Mouse (Mus musculus): ENCODE measurements around the gene Foxk1.
A peak's percentile ranks its signal among the peaks of the same experiment; 100 is the strongest.

Gene Foxk1

GRCm38 (mm10) chr5:142400981-142401640 is at the start of gene Foxk1:
Gene Foxk1 (plus strand): TSS chr5:142401497.
- peak; percentile 98 for DNase-seq

DNA sequence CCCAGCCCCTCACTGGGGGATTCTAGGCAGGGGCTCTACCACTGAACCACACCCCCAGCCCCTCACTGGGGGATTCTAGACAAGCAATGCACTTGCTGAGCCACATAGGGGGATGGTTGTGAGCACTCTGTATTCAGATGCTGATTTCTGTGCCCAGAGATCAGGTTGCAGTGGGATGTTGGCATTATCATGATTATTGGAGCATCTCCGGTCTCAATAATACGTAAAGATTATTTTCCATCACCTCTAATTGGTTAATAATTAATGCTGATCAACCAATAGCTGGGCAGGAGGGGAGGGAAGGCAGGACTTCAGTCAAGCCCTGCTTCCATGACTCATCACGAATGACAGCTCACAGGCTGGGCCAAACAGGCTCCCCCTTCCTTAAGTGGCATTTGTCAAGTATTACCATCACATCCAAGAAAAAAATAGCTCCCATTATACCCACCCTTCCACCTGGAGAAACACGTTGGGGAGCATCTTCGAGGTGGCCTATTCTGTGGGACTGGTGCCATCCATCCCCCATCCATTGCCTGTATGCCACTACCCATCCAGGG is 48.9 kb upstream of the Foxk1 start:
- no peak for DNase-seq

- no peak for DNase-seq
Observed at GRCm38 (mm10) chr5:142355144-142355543, 46.2 kb upstream of the Foxk1 start.

- no peak for DNase-seq
Observed at GRCm38 (mm10) chr5:142361166-142361565, 40.1 kb upstream of the Foxk1 start.

DNA sequence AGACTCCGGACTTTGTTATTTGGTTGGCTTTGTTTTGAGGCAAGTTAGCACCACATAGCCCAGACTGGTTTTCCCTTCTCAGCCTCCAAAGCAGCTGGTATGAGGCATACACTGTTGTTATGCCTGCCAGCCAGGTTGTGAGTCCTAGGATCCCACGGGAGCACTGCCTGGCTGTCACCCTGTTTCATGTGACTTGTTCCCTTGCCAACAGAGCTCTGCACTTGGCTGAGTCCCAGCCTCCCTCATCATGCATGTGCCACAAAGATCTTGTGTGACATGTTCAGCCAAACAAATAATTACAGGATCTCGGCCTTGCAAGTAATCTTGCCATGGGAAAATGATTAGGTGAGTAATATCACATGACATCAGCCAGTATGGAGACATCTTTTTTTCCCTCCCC is 38.4 kb upstream of the Foxk1 start:
- DNase-seq, result peak in 1 of 2 experiments; percentile 11

DNA sequence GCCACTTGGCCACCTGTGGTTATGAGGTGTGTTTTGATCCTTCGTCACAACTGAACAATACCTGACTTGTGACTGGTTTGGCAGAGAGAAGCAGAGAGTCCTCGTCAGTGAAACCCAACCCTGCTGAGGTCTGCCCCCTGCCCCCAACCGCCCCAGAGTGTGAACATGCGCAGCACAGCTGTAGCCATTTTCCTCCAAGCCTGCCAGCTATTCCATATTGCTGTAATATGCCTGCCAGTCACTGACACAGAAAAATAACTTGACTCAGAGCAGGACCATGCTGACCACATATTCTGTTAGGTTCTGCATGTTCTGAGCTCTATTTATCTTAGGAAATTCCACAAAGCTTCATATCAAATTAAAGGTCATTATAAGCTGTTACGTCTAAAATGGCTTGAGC is 37.2 kb upstream of the Foxk1 start:
- DNase-seq, result no peak

DNA sequence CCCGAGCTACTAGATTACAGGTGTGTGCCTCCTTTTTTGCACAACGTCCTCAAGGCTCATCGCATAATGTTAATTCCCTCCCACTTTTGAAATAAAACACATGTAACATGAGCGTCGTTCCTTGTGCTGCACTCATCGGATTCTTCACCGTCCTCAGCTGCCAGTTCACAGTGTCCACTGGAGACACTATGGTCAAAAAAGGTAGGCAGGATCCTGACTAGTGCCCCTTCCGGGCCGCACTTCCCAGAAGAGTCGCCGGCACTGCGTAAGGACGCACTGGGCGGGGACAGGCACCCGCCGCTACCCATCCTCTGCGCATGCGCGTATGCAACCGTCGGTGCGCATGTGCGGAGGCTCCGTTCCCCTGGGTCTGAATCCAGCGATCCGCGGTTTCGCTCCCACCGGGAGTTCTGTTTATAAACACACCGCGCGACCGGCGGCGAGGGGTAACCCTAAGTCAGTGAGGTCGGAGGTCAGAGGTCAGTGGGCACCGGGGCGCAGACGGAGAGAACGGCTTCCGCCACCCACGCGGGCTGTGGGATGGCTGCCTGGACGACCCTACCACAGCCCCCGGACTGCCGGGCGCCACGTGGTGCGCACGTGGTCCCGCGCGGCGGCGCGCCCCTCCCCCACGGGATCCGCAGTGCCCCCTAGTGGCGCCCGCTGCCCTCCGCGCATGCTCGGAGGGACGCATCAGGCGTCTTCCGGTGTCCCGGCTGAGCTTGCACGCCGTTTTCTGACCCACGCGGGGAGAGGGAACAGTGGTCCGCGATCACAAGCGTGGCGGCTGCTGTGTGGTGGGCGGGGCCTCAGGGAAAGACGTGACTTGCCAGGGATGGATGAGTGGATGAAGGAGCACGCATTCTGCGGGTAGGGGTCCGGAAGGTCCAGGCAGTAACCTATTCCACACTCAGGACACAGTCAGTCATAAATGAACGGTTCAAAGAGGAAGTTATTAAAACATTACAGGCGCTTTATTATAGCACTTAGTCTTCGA is 33.9 kb upstream of the Foxk1 start:
- peak; percentile 99 for DNase-seq

- no peak for DNase-seq
Observed at GRCm38 (mm10) chr5:142368122-142368521, 33.2 kb upstream of the Foxk1 start.

DNA sequence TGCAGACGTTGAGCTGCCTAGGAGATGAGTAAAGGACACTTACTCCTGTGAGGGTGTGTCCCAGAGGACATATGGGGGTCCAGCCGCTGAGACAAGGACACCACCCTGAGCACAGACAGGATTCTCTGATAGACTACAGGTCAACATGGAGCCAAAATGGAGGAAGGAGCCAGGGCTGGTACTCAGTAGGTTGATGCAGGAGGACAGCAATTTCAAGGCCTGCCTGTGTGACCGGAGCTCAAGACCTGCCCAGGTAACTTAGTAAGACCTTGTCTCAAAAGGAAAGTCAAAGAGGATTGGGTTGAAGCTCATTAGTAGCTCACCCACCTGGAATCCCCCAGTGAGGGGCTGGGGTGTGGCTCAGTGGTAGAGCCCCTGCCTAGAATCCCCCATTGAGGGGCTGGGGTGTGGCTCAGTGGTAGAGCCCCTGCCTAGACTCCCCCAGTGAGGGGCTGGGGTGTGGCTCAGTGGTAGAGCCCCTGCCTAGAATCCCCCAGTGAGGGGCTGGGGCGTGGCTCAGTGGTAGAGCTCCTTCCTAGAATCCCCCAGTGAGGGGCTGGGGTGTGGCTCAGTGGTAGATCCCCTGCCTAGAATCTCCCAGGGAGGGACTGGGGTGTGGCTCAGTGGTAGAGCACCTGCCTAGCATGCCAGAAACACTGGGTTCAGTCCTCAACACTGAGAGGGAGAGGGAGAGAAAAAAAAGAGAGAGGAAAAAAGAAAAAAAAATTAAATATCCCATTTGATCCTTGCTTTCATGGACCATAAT is 30.7 kb upstream of the Foxk1 start:
- no peak for DNase-seq

DNA sequence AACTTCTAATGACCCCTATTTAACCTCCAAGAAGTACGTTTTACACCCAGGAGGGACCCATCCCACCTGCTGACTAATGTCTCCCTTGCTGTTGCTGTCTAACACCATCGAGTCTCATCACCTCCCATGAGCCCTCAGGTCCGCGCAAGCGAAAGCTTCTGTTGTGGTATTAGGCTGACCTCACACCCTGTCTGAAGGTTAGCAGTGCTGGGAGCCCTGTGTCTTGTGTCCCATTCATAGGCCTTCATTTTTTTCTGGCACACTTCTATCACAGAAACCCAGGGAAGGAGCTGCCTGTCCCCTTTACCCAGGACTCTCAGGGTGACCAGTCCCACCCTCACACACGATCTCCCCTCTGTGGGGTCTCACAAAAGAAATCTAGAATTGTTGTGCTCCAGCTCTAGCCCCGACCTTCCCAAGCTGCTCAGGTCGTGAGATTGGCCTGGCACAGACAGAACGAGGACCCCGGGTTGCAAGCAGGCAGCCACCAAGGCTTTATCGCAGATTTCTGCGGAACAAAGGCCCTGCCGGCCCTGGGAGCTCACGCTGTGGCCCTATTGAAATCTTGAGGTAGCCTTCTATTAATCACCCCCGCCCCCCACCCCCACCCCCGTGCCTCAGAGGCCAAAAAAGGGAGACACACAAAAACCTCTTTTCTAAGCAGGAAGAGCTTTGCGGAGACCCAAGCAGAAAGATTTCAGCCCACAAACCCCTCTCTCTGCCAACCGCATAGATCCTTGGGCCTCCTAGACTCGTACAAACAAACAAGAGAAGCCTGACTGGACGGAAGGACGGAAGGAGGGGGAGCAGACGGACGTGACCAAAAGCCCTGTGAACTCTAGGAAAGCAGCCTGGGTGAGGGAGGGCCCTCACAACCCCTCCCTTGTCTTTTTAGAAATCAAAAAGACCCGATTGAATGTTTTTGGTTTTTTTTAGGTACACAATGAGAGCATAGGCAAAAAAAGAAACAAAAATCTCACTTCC is 29.8 kb upstream of the Foxk1 start:
- DNase-seq, result peak; percentile 14 to 46

DNA sequence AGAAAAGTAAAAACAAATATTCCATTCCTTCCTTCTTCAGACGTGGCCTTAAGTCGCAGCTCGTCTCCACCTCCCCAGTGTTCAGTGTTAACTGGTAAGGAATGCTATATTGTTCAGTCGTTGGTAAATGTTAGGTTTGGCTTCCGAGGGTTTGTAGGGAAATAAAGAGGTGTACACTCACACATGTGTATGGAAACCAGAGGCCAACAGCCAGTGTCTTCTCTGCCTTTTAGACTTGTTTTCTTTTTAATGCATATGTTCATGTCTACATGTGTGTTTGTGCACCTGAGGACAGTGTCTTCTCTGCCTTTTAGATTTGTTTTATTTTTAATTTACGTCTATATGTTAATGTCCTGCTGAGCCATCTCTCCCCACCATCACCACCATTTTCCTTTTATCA is 29.1 kb upstream of the Foxk1 start:
- DNase-seq, result no peak

DNA sequence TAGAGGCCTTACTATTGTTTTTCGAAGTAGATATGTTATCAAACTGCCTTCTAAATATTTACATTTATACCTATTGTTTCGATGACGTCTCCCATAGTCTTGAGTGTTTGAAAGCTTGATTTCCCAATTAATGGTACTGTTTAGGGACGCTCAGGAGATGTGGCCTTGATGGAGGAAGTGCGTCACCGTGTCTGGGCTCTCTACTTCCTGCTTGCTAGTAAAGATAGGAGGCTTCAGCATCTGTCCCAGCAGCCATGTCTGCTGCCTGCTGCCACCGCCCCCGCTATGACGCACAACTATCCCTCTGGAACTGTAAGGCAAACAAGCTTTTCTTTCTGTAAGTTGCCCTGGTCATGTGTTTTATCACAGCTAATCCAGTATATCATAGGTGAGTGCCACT is 27.0 kb upstream of the Foxk1 start:
- no peak for DNase-seq

- no peak for DNase-seq
Observed at GRCm38 (mm10) chr5:142375641-142376040, 25.7 kb upstream of the Foxk1 start.

GRCm38 (mm10) chr5:142376071-142376470 is 25.2 kb upstream of the Foxk1 start:
- DNase-seq, result no peak

GRCm38 (mm10) chr5:142378068-142378467 is 23.2 kb upstream of the Foxk1 start:
- no peak for DNase-seq

DNA sequence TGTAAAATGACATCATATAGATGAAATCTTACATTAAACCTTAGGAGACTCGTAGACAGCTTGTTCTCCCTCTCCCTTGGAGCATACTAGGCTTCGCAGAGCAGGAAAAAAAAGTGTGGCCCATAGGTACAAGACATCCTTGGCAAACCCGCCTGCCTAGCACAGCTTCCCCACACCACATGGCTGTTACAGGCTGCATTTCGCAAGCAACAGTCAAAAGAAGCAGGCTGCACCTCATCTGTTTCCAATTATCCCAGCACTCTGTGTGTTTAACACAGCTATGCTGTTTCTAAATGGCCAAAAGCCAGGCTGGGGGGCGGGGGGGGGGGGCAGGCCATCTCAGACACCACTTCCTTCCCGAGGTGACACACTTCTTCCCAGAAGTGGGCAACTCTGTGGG is 20.8 kb upstream of the Foxk1 start:
- no peak for DNase-seq

- peak in 1 of 2 experiments; percentile 36 for DNase-seq
Observed at GRCm38 (mm10) chr5:142384911-142385660, 16.2 kb upstream of the Foxk1 start.

DNA sequence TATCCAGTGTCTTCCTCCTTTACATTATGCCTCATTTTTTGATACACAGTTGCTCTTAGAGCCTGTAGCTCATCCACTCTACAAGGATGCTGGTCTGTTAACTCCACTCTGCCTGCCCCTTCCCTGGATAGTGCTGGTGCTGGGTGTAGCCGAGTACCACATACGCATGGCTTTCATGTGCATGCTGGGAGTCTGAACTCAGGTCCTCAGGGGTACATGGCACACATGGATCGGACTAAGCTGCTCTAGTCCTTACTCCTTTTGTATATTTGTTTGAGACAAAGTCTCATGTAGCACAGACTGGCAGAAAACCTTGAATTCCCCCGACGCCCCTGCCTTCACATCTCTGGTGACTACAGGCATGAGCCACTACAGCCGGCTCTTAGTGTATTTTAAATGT is 15.0 kb upstream of the Foxk1 start:
- no peak for DNase-seq

GRCm38 (mm10) chr5:142386784-142387680 is 14.3 kb upstream of the Foxk1 start:
- DNase-seq, result peak; percentile 65 to 74

DNA sequence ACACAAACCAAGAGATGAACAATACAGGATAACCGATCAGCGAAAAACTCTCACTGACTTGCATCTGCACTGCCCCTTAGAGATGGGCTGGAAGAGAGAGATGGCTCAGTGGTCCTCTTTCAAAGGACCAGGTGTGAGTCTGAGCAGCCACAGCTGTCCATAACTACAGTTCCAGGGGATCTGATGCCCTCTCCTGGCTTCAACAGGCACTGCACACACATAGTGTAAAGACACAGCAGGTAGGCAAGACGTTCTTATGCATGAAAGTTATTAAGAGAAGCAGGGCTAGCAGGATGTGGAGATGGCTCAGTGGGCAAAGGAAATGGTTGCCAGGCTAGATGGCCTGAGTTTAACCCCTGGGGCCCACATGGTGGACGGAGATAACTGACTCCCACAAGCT is 13.6 kb upstream of the Foxk1 start:
- peak; percentile 47 to 48 for DNase-seq

All from kidney, postnatal 4 days (tissue).